Mouse (Mus musculus): ENCODE data around the gene Ddx55. TPM values are rescaled to one million over a fixed set of nuclear protein-coding genes. Genes with fewer than 3 reads are reported as not detected.
"Not testable (repeated sequence)": the region's sequence is repeated elsewhere in the genome, so short reads cannot be mapped to it uniquely, and the experiment has no call there.

Gene Ddx55
- polyA plus RNA-seq, 1 experiment from 2014 or later: 13.9 TPM

GRCm38 (mm10) chr5:124598224-124599174 is 45.8 kb downstream of the Ddx55 start:
- peak overlapping the region; percentile 82 for H3K4me2 ChIP-seq (replicated peaks; ENCODE audit: low read depth, low read length)
- 6% methylated on average over 30 of the region's 30 CpGs for WGBS
- no peaks in the 10 kb centered on the region for H3K9me3 ChIP-seq (ENCODE audit: low read length)
- H3K4me3 ChIP-seq (ENCODE audit: low read length): peak overlapping the region; percentile 91
- no peaks in the 10 kb centered on the region for H3K27me3 ChIP-seq (ENCODE audit: insufficient read depth, low read length)
- H3K9ac ChIP-seq (replicated peaks; ENCODE audit: low read length): peak overlapping the region; percentile 85
- H3K36me3 ChIP-seq (ENCODE audit: insufficient read depth, low read length): peaks cover 19% of the 10 kb centered on the region
- peaks cover 12% of the 10 kb centered on the region for H3K4me1 ChIP-seq (ENCODE audit: insufficient read depth, low read length)
- peak; percentile 99 for ATAC-seq (ENCODE audit: low FRiP score, low TSS enrichment)
- no peak overlapping the region for H3K27ac ChIP-seq (ENCODE audit: low read length)

GRCm38 (mm10) chr5:124599726-124600125 is 47.1 kb downstream of the Ddx55 start:
- H3K27me3 ChIP-seq (ENCODE audit: insufficient read depth, low read length); H3K9me3 ChIP-seq (ENCODE audit: low read length); ATAC-seq (ENCODE audit: low FRiP score, low TSS enrichment); H3K9ac ChIP-seq (replicated peaks; ENCODE audit: low read length); H3K4me3 ChIP-seq (ENCODE audit: low read length); H3K4me2 ChIP-seq (replicated peaks; ENCODE audit: low read depth, low read length); H3K27ac ChIP-seq (ENCODE audit: low read length): not testable (repeated sequence)
- Histone ChIP-seq H3K36me3 (ENCODE audit: insufficient read depth, low read length) (peaks cover 13% of the 10 kb centered on the region), H3K4me1 (ENCODE audit: insufficient read depth, low read length) (peaks cover 12% of the 10 kb centered on the region)
- WGBS: 61% methylated on average over 8 of the region's 8 CpGs

- 70% methylated on average over 5 of the region's 5 CpGs for WGBS
These were observed 49.7 kb downstream of the Ddx55 start for GRCm38 (mm10) chr5:124602349-124602748.

GRCm38 (mm10) chr5:124604296-124604695 is 51.6 kb downstream of the Ddx55 start:
- WGBS: 84% methylated on average over 4 of the region's 4 CpGs
- H3K27me3 ChIP-seq (ENCODE audit: insufficient read depth, low read length): no peaks in the 10 kb centered on the region
- H3K36me3 ChIP-seq (ENCODE audit: insufficient read depth, low read length): peaks cover 2% of the 10 kb centered on the region; the same call in 1 of the 2 replicates
- H3K9me3 ChIP-seq (ENCODE audit: low read length): no peaks in the 10 kb centered on the region
- H3K27ac ChIP-seq (ENCODE audit: low read length): no peak overlapping the region
- no peak overlapping the region for H3K4me3 ChIP-seq (ENCODE audit: low read length)
- no peak overlapping the region for H3K4me2 ChIP-seq (replicated peaks; ENCODE audit: low read depth, low read length)
- peaks cover 4% of the 10 kb centered on the region for H3K4me1 ChIP-seq (ENCODE audit: insufficient read depth, low read length)
- no peak overlapping the region for H3K9ac ChIP-seq (replicated peaks; ENCODE audit: low read length)
- no peak for ATAC-seq (ENCODE audit: low FRiP score, low TSS enrichment)

More at GRCm38 (mm10) chr5:124602349-124602748, 49.7 kb downstream of the Ddx55 start:
- H3K4me2 ChIP-seq (replicated peaks; ENCODE audit: low read depth, low read length): no peak overlapping the region
- no peaks in the 10 kb centered on the region for H3K9me3 ChIP-seq (ENCODE audit: low read length)
- H3K9ac ChIP-seq (replicated peaks; ENCODE audit: low read length): no peak overlapping the region
- H3K27ac ChIP-seq (ENCODE audit: low read length): no peak overlapping the region
- ATAC-seq (ENCODE audit: low FRiP score, low TSS enrichment): no peak
- no peaks in the 10 kb centered on the region for H3K27me3 ChIP-seq (ENCODE audit: insufficient read depth, low read length)
- H3K4me3 ChIP-seq (ENCODE audit: low read length): no peak overlapping the region
- H3K36me3 ChIP-seq (ENCODE audit: insufficient read depth, low read length): no peaks in the 10 kb centered on the region; the same call in 1 of the 2 replicates
- H3K4me1 ChIP-seq (ENCODE audit: insufficient read depth, low read length): peaks cover 12% of the 10 kb centered on the region

- Histone ChIP-seq H3K27me3 (ENCODE audit: insufficient read depth, low read length) (no peaks in the 10 kb centered on the region), H3K4me2 (replicated peaks; ENCODE audit: low read depth, low read length) (no peak overlapping the region), H3K36me3 (ENCODE audit: insufficient read depth, low read length) (peaks cover 2% of the 10 kb centered on the region; the same call in 1 of the 2 replicates), H3K9ac (replicated peaks; ENCODE audit: low read length) (no peak overlapping the region), H3K27ac (ENCODE audit: low read length) (no peak overlapping the region), H3K9me3 (ENCODE audit: low read length) (no peaks in the 10 kb centered on the region), H3K4me3 (ENCODE audit: low read length) (no peak overlapping the region), H3K4me1 (ENCODE audit: insufficient read depth, low read length) (no peaks in the 10 kb centered on the region)
- ATAC-seq (ENCODE audit: low FRiP score, low TSS enrichment): no peak
- WGBS: 70% methylated on average over 17 of the region's 17 CpGs
These were observed 52.5 kb downstream of the Ddx55 start for GRCm38 (mm10) chr5:124605041-124605622.

- Histone ChIP-seq H3K27ac (ENCODE audit: low read length) (no peak overlapping the region), H3K27me3 (ENCODE audit: insufficient read depth, low read length) (no peaks in the 10 kb centered on the region), H3K4me1 (ENCODE audit: insufficient read depth, low read length) (no peaks in the 10 kb centered on the region), H3K36me3 (ENCODE audit: insufficient read depth, low read length) (peaks cover 9% of the 10 kb centered on the region; the same call in 1 of the 2 replicates), H3K9me3 (ENCODE audit: low read length) (no peaks in the 10 kb centered on the region), H3K9ac (replicated peaks; ENCODE audit: low read length) (no peak overlapping the region), H3K4me2 (replicated peaks; ENCODE audit: low read depth, low read length) (no peak overlapping the region), H3K4me3 (ENCODE audit: low read length) (no peak overlapping the region)
- ATAC-seq (ENCODE audit: low FRiP score, low TSS enrichment): no peak
- WGBS: 86% methylated on average over 10 of the region's 10 CpGs
These were observed 58.3 kb downstream of the Ddx55 start for GRCm38 (mm10) chr5:124610965-124611364.

GRCm38 (mm10) chr5:124614709-124615108 is 62.0 kb downstream of the Ddx55 start:
- WGBS: 78% methylated on average over 11 of the region's 11 CpGs
- no peak overlapping the region for H3K4me3 ChIP-seq (ENCODE audit: low read length)
- ATAC-seq (ENCODE audit: low FRiP score, low TSS enrichment): peak; percentile 46; the same call in 1 of the 2 replicates

GRCm38 (mm10) chr5:124618711-124619110 is 66.0 kb downstream of the Ddx55 start:
- ATAC-seq (ENCODE audit: low FRiP score, low TSS enrichment): no peak
- Histone ChIP-seq H3K27ac (ENCODE audit: low read length) (no peak overlapping the region), H3K4me2 (replicated peaks; ENCODE audit: low read depth, low read length) (no peak overlapping the region), H3K9ac (replicated peaks; ENCODE audit: low read length) (no peak overlapping the region), H3K27me3 (ENCODE audit: insufficient read depth, low read length) (no peaks in the 10 kb centered on the region), H3K36me3 (ENCODE audit: insufficient read depth, low read length) (peaks cover 3% of the 10 kb centered on the region; the same call in 1 of the 2 replicates), H3K4me3 (ENCODE audit: low read length) (no peak overlapping the region), H3K4me1 (ENCODE audit: insufficient read depth, low read length) (no peaks in the 10 kb centered on the region), H3K9me3 (ENCODE audit: low read length) (no peaks in the 10 kb centered on the region)
- WGBS: 79% methylated on average over 10 of the region's 10 CpGs

More at GRCm38 (mm10) chr5:124614709-124615108, 62.0 kb downstream of the Ddx55 start:
- H3K27me3 ChIP-seq (ENCODE audit: insufficient read depth, low read length): no peaks in the 10 kb centered on the region
- H3K4me1 ChIP-seq (ENCODE audit: insufficient read depth, low read length): no peaks in the 10 kb centered on the region
- H3K9me3 ChIP-seq (ENCODE audit: low read length): no peaks in the 10 kb centered on the region
- H3K4me2 ChIP-seq (replicated peaks; ENCODE audit: low read depth, low read length): no peak overlapping the region
- peak overlapping the region; percentile 54; the same call in 1 of the 2 replicates for H3K27ac ChIP-seq (ENCODE audit: low read length)
- no peak overlapping the region for H3K9ac ChIP-seq (replicated peaks; ENCODE audit: low read length)
- peaks cover 6% of the 10 kb centered on the region; the same call in 1 of the 2 replicates for H3K36me3 ChIP-seq (ENCODE audit: insufficient read depth, low read length)
